Mouse (Mus musculus) kidney, postnatal 14 days (tissue): ENCODE data around the gene Wdr43.
"Not testable (repeated sequence)": the region's sequence is repeated elsewhere in the genome, so short reads cannot be mapped to it uniquely, and the experiment has no call there.

ENCODE experiments used
- DNase-seq: peaks from one replicate; pipeline ENCODE4 v3.0.0; 2022; ENCODE audit warnings: mixed read lengths

The Wdr43 gene

GRCm38 (mm10) chr17:71615638-71616318, at the start of gene Wdr43:
Wdr43 (plus strand) TSS chr17:71615895.
- DNase-seq = peak; percentile 98

GRCm38 (mm10) chr17:71579176-71579705, 36.5 kb upstream of the Wdr43 start:
- no peak for DNase-seq

- DNase-seq = no peak
These were observed 17.6 kb upstream of the Wdr43 start for GRCm38 (mm10) chr17:71597881-71598658.

GRCm38 (mm10) chr17:71598659-71599554, 16.8 kb upstream of the Wdr43 start:
- DNase-seq = peak; percentile 92

DNA sequence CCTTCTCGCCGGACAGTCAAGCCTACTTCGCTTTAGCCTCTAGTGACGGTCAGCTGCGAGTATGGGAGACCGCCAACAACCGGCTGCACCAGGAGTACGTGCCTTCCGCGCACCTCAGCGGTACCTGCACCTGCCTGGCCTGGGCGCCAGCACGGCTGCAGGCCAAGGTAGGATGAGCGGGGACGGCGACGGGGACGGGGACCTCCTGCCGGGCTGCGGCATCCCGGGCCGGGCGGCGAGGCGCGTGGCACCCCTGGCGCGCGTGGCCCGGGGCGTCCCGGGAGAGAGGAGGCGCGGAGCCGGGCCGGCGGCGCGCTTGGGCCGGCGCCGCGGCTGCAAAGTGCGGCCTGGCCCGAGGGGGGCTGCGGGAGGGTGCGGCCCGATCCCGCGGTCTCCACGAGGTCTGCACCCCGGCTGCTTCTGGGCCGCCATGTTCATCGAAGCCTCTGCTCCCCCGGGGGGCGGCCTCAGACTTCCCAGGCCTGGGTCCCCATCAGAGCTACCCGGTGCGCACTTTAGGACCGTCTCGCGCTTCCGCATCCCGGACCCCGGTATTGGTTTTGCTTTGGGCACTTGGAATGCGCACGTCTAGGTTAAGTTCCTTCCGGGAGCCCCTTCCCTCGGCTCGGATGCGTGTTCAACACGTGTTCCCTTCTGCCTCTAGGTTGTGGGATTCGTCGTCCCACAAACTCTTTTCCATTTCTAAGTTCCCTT, 781 bp downstream of the Wdr43 start:
- DNase-seq = peak; percentile 16

DNA sequence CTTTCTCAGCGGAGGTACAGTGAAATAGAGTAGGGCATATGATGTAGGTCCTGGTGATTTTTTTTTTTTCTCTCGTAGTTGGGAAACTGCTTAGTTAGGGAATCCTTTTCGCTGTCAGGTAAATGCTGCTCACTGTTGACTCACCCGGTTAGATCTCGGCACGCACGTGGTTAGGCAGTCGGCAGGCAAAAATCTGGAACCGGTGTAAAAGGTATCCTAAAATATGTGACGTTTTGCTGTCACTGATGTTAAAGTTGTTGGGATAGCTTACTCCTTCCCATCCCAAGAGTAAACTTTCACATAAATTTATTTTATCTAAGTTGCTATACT, 1.3 kb downstream of the Wdr43 start:
- no peak for DNase-seq

DNA sequence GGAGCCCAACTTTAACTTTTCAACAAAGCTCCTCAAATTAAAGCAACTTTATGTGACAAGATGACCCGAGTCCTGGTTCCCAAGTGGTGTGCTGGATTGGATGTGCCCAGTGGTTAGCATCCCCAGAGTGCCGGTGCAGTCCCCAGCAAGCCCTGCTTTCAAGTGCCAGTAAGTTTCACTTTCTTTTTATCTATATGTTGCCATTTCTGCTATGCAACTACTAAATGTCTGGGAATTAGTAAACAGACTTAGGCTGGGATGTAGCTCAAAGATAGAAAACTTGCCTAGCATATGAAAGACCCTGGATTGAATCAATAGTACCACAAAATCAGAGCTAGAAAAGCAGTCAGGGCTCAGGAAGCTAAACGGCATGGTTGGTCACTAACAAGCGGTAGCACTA, 2.3 kb downstream of the Wdr43 start:
- DNase-seq = no peak

- no peak for DNase-seq
These were observed 16.1 kb downstream of the Wdr43 start for GRCm38 (mm10) chr17:71631806-71632205.

GRCm38 (mm10) chr17:71633350-71633749, 17.7 kb downstream of the Wdr43 start:
- DNase-seq = no peak

GRCm38 (mm10) chr17:71636786-71637185, 21.1 kb downstream of the Wdr43 start:
- DNase-seq = no peak

GRCm38 (mm10) chr17:71637750-71638265, 22.1 kb downstream of the Wdr43 start:
- DNase-seq = no peak

DNA sequence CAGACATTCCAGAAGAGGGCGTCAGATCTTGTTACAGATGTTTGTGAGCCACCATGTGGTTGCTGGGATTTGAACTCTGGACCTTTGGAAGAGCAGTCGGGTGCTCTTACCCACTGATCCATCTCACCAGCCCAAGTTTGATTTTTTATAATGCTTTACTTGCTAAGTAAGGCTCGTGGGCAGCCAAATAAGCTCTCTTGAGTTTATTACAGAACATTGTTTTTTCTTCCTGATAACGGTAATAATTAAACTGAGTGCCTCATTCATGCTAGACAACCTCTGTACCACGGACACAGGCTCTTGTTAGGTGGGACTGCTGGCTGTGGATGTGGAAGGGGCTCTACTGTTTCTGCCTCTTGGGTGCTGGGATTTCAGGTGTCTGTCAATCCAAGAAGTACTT, 23.4 kb downstream of the Wdr43 start:
- not testable (repeated sequence) for DNase-seq

DNA sequence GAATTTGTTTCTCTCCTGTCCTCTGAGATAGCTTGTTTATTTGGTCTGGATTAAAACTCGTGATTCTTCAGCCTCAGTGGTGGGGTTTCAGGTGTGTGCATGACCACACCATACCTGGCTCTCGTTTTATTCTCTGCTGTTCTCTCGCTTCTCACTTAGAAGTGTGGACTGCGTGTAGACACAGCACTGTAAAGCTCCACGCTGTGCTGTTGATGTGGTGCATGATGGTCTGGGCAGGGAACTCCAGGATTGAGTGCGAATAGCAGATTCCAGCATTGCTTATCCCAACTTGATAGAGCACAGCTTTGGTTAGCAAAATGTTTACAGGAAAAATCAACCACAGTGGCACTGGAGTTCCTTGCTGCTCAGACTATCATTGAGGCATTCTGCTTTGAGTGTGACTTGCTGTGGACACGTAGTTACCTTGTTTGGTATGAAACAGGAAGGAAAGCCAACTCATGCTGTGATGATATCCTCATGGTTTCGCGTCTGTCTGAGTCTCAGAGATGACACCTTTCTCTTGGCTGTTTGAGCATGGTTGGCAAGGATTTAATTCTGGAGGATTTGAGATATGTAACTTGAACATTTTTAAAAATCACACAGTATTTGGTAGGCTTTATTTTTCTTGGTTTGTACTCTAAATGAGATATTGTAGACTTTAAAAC, 24.9 kb downstream of the Wdr43 start:
- no peak for DNase-seq

DNA sequence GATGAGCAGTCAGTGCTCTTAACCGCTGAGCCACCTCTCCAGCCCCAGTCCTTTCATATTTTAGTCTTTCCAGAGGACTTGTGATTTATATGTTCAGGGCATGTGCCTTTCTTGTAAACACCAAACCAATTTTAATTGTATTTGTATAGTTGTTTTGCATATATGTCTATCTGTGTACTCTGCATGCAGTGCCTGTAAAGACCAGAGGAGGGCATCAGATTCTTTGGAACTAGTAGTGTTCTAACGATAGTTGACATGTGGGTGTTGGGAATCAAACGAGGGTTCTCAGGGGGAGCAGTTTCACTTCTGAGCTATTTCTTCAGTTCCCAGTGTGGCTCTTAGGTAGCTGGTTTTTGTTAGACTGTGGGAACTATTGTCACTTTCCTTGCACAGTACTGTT, 26.5 kb downstream of the Wdr43 start:
- DNase-seq = no peak

GRCm38 (mm10) chr17:71650011-71650410, 34.3 kb downstream of the Wdr43 start:
- DNase-seq = no peak

DNA sequence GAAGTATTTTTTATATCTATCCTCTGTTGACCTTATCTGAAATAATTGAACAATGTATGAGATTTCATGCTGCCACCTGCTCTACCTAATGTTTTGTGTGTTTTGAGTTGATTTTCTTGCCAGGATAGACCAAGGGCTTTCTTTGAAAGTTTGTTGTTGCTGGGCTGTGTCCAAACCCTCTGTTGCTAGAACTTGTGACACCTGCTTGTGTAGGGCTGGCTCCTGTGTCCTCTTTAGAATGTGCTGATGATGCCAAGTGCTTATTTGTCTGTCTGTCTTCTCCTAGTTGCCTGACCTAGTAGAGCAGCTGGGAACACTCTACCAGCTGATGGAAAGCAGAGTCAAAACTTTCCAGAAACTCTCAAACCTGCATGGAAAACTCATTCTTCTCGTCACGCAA, 36.8 kb downstream of the Wdr43 start:
- DNase-seq = no peak

DNA sequence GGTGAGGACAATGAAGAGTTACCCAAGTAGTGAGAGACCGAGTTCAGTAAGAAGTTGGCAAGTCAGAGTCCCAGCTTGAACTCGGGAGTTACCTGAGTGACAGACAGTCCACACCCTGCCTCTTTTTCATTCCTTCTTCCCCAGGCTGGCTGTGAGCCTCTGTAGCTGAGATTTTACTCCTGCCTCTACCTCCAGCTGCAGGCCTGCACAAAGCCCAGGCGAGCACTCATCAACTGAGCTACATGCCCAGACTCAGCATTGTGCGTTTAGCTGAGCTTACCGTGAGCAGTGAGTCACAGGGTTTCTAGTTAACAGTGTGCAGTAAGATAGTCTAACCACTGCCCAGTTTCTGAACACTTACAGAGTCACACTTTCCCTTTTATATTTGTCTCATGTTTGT, 37.2 kb downstream of the Wdr43 start:
- no peak for DNase-seq

- no peak for DNase-seq
These were observed 41.8 kb downstream of the Wdr43 start for GRCm38 (mm10) chr17:71657521-71657920.

- no peak for DNase-seq
These were observed 43.0 kb downstream of the Wdr43 start for GRCm38 (mm10) chr17:71658666-71659065.

DNA sequence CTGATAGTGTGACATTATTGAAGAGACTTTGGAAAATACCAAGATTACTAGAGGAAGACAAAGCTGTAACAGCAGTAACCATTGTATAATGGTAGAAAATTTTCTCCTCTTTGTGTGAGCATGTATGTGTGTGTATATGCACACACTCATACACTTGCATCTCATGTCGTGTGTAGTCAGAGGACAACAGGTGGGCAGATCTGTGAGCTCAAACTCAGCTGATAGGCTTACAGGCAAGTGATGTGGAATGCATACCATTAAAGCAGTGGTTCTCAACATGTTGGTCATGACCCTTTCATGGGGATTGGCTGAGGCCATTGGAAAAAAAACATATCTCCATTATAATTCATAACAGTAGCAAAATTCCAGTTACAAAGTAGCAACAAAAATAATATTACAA, 44.7 kb downstream of the Wdr43 start:
- DNase-seq = no peak

DNA sequence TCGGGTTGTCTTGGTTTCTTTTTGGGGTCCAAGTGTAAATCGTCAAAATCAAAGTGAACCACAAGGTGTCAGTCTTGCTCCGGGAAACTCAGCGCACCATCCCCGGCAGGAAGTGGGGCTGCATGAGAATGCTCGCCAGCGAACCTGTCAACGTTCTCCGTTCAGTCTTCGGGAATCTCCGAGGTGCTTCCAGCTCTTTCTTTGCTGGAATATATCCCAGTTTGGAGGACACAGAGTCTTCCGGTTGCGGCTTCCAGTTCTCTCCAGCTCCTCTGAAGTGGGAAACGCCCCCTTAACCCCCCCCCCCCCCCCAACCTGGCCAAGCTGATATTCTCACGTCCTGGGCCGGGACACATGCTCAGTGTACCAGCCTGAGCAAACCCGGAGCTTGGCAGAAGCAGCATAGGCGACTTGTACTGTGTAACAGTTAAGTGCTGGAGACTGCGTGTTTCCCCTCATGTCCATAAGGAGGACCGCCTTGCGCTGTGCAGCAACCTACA, 47.1 kb downstream of the Wdr43 start:
- DNase-seq = peak; percentile 83

DNA sequence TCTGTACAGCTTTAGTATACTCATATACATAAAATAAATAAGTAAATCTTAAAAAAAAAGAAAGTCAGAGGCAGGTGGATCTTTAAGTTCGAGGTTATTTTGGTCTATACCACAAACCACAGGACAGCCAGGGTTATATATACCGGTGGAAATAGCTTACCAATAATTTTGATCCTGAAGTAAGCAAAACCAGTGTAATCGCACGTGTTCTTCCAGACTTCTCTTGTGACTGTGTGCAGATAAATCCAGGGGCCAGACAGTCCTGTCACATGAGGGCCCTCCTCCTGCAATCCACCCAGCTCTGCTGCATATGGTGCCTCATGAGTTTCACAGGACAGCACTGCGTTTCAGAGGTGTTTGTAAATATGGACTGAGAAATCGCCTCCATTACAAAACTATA, 47.8 kb downstream of the Wdr43 start:
- no peak for DNase-seq
